Comparison of ENCODE assay signal across 29 mouse cellular contexts in genomic region chr7:83801483-83801875, GRCm38 (mm10). TPM values are rescaled to one million over a fixed set of nuclear protein-coding genes. Genes with fewer than 3 reads are reported as not detected.
DNase-seq lines count a peak whose midpoint lies in the region; ATAC-seq and TF ChIP-seq lines count a peak whose summit lies in the region.
"Had no signal": no experiment of that assay in that cellular context is flagged by ENCODE, and none has a peak within 500 bp of the region (broad histone marks: within the 10 kb centered on the region; RNA-seq: fewer than 3 reads in every experiment).

No protein-coding gene starts in this region.

- H3K36me3 ChIP-seq in heart, embryonic 13.5 days: no peaks in the 10 kb centered on the region
- no peaks in the 10 kb centered on the region for H3K36me3 ChIP-seq in intestine, embryonic 15.5 days
- no peaks in the 10 kb centered on the region for H3K36me3 ChIP-seq in intestine, postnatal 0 days (ENCODE audit: control insufficient read depth, insufficient read depth)
- H3K36me3 ChIP-seq in hindbrain, embryonic 12.5 days: no peaks in the 10 kb centered on the region
- H3K36me3 ChIP-seq: embryonic facial prominence, embryonic 10.5 days; embryonic facial prominence, embryonic 13.5 days; forebrain, embryonic 12.5 days; forebrain, embryonic 15.5 days; heart, embryonic 12.5 days; hindbrain, embryonic 13.5 days had no signal

- intact Hi-C loops in heart, postnatal 10 days (cut with DNase I): loop anchor here (5.0 kb wide), 1 partner anchor 34 kb away; no protein-coding TSS in a partner anchor

- WGBS in heart, embryonic 13.5 days: 70% methylated on average over 6 of the region's 6 CpGs
- 85% methylated on average over 6 of the region's 6 CpGs for WGBS in intestine, embryonic 15.5 days
- WGBS in intestine, postnatal 0 days: 91% methylated on average over 6 of the region's 6 CpGs
- 88% methylated on average over 6 of the region's 6 CpGs for WGBS in hindbrain, embryonic 12.5 days

- H3K27ac ChIP-seq in heart, embryonic 13.5 days (replicated peaks): peak overlapping the region; percentile 65; the same call in 1 of the 2 replicates
- 0 out of 2 replicates have a peak overlapping the region, but pooled peaks have one; percentile 27 for H3K27ac ChIP-seq in intestine, embryonic 15.5 days
- H3K27ac ChIP-seq in intestine, postnatal 0 days (ENCODE audit: low read depth, low read length): no peak overlapping the region
- H3K27ac ChIP-seq in bone marrow macrophage, adult 2 months (ENCODE audit: insufficient read depth, low read depth, low read length): 0 out of 2 replicates have a peak overlapping the region, but pooled peaks have one; percentile 24
- no peak overlapping the region for H3K27ac ChIP-seq in hindbrain, embryonic 12.5 days
- H3K27ac ChIP-seq: embryonic facial prominence, embryonic 10.5 days; embryonic facial prominence, embryonic 13.5 days; forebrain, embryonic 12.5 days; forebrain, embryonic 15.5 days; hindbrain, embryonic 13.5 days; hindbrain, postnatal 0 days had no signal

- H3K9ac ChIP-seq in heart, embryonic 13.5 days: no peak overlapping the region
- H3K9ac ChIP-seq in intestine, embryonic 15.5 days: no peak overlapping the region
- no peak overlapping the region for H3K9ac ChIP-seq in intestine, postnatal 0 days (ENCODE audit: low read depth, low read length)
- no peak overlapping the region for H3K9ac ChIP-seq in hindbrain, embryonic 12.5 days
- H3K9ac ChIP-seq: embryonic facial prominence, embryonic 13.5 days; forebrain, embryonic 12.5 days; forebrain, embryonic 15.5 days; heart, embryonic 12.5 days; hindbrain, embryonic 13.5 days had no signal

- no peaks in the 10 kb centered on the region for H3K27me3 ChIP-seq in heart, embryonic 13.5 days (replicated peaks)
- H3K27me3 ChIP-seq in intestine, embryonic 15.5 days (replicated peaks): no peaks in the 10 kb centered on the region
- H3K27me3 ChIP-seq in intestine, postnatal 0 days (replicated peaks; ENCODE audit: control insufficient read depth, insufficient read depth, low read length): no peaks in the 10 kb centered on the region
- no peaks in the 10 kb centered on the region for H3K27me3 ChIP-seq in hindbrain, embryonic 12.5 days
- H3K27me3 ChIP-seq: embryonic facial prominence, embryonic 13.5 days; forebrain, embryonic 12.5 days; forebrain, embryonic 15.5 days; heart, embryonic 12.5 days; hindbrain, embryonic 13.5 days had no signal

- DNase-seq in heart, postnatal 10 days: no peak
- DNase-seq: cerebellum, adult 11-12 months; cerebellum, adult 8-10 months; cerebellum, postnatal 10 days; cerebellum, postnatal 36 days; embryo, embryonic 11 days; gastrocnemius, postnatal 25 days; kidney, adult 2 months had no signal

- peaks cover 28% of the 10 kb centered on the region for H3K4me1 ChIP-seq in heart, embryonic 13.5 days
- 0 out of 2 replicates have a peak, but pooled peaks cover 8% of the 10 kb centered on the region for H3K4me1 ChIP-seq in intestine, embryonic 15.5 days (replicated peaks)
- H3K4me1 ChIP-seq in intestine, postnatal 0 days (replicated peaks; ENCODE audit: control insufficient read depth, insufficient read depth, low read length): no peaks in the 10 kb centered on the region; the same call in 1 of the 2 replicates
- H3K4me1 ChIP-seq in bone marrow macrophage, adult 2 months (ENCODE audit: control insufficient read depth, insufficient read depth, low read length): peaks cover 10% of the 10 kb centered on the region
- H3K4me1 ChIP-seq in hindbrain, embryonic 12.5 days: no peaks in the 10 kb centered on the region
- H3K4me1 ChIP-seq: forebrain, embryonic 12.5 days; forebrain, embryonic 15.5 days; hindbrain, embryonic 13.5 days had no signal

- H3K4me2 ChIP-seq in heart, embryonic 13.5 days: no peak overlapping the region
- no peak overlapping the region for H3K4me2 ChIP-seq in intestine, embryonic 15.5 days (replicated peaks)
- no peak overlapping the region for H3K4me2 ChIP-seq in intestine, postnatal 0 days (replicated peaks; ENCODE audit: low read depth)
- H3K4me2 ChIP-seq in hindbrain, embryonic 12.5 days (replicated peaks): no peak overlapping the region
- H3K4me2 ChIP-seq: embryonic facial prominence, embryonic 13.5 days; forebrain, embryonic 12.5 days; forebrain, embryonic 15.5 days; heart, embryonic 12.5 days; hindbrain, embryonic 13.5 days had no signal

- no peak for TF ChIP-seq POLR2A in bone marrow macrophage, adult 2 months (IDR thresholded peaks at IDR 0.05; ENCODE audit: borderline replicate concordance, low read depth, low read length)

- no peak for TF ChIP-seq CTCF in intestine, postnatal 0 days (IDR thresholded peaks at IDR 0.05; ENCODE audit: low read depth)
- no peak for TF ChIP-seq CTCF in bone marrow macrophage, adult 2 months (IDR thresholded peaks at IDR 0.05; ENCODE audit: low read depth, low read length)

- no peak for ATAC-seq in heart, embryonic 13.5 days (ENCODE audit: extremely low read depth, insufficient number of reproducible peaks, low FRiP score, low TSS enrichment)
- ATAC-seq in intestine, embryonic 15.5 days: no peak
- no peak for ATAC-seq in intestine, postnatal 0 days
- no peak for ATAC-seq in hindbrain, embryonic 12.5 days (ENCODE audit: low FRiP score)
- ATAC-seq: hindbrain, postnatal 0 days; inflammation-experienced regulatory T-cells, adult 6 months; Patski had no signal

- H3K9me3 ChIP-seq in heart, embryonic 13.5 days: no peaks in the 10 kb centered on the region
- H3K9me3 ChIP-seq in intestine, embryonic 15.5 days: no peaks in the 10 kb centered on the region
- H3K9me3 ChIP-seq in intestine, postnatal 0 days (ENCODE audit: control insufficient read depth): no peaks in the 10 kb centered on the region
- no peaks in the 10 kb centered on the region for H3K9me3 ChIP-seq in hindbrain, embryonic 12.5 days (replicated peaks)
- H3K9me3 ChIP-seq: embryonic facial prominence, embryonic 10.5 days; embryonic facial prominence, embryonic 13.5 days; forebrain, embryonic 12.5 days; forebrain, embryonic 15.5 days; heart, embryonic 12.5 days; hindbrain, embryonic 13.5 days had no signal

- H3K4me3 ChIP-seq in heart, embryonic 13.5 days: no peak overlapping the region
- no peak overlapping the region for H3K4me3 ChIP-seq in intestine, embryonic 15.5 days (replicated peaks)
- H3K4me3 ChIP-seq in intestine, postnatal 0 days (ENCODE audit: low read depth, low read length): no peak overlapping the region
- no peak overlapping the region for H3K4me3 ChIP-seq in bone marrow macrophage, adult 2 months (ENCODE audit: insufficient read depth, low read length)
- no peak overlapping the region for H3K4me3 ChIP-seq in hindbrain, embryonic 12.5 days
- H3K4me3 ChIP-seq: embryonic facial prominence, embryonic 10.5 days; embryonic facial prominence, embryonic 13.5 days; erythroblast, embryonic 14.5 days; forebrain, embryonic 12.5 days; forebrain, embryonic 15.5 days; heart, embryonic 12.5 days; hindbrain, embryonic 13.5 days had no signal

RNA-seq across cellular contexts. Expression of gene Cfap161, which starts 6.8 kb away (rescaled TPM):
- polyA plus RNA-seq in heart, embryonic 13.5 days (2015; fragmentation: Nextera tagmentation; extraction: Ambion mirVana): 4.0 and 4.4 TPM in 2 replicates
- not detected for total RNA-seq in heart, postnatal 10 days (2021)
- polyA plus RNA-seq in intestine, embryonic 15.5 days (2015; fragmentation: Nextera tagmentation; extraction: Ambion mirVana): 0.13 TPM in 1 of 2 replicates, not detected in the other
- polyA plus RNA-seq in intestine, postnatal 0 days (2015; fragmentation: Nextera tagmentation; extraction: Ambion mirVana): not detected in 2 replicates
- not detected in 2 replicates for polyA plus RNA-seq in bone marrow macrophage, adult 2 months (2012; ENCODE audit: insufficient read depth, insufficient read length, missing spikeins)
- 0.94 and 1.0 TPM in 2 replicates for polyA plus RNA-seq in hindbrain, embryonic 12.5 days (2016; fragmentation: Nextera tagmentation; extraction: Ambion mirVana)
- total RNA-seq: adrenal gland, postnatal 14 days; gastrocnemius, adult 8-10 months; gastrocnemius, postnatal 25 days; heart, adult 8-10 months; hematopoietic stem cell, adult 5-6 weeks had no signal
- polyA plus RNA-seq: adrenal gland, adult 2 months; erythroblast, embryonic 14.5 days; inflammation-experienced regulatory T-cells, adult 6 months; kidney, adult 2 months; kidney, embryonic 14.5 days; Patski had no signal

RNA-seq across cellular contexts. Expression of gene Il16, which starts 56.0 kb away (rescaled TPM):
- 2.6 TPM in 2 replicates for polyA plus RNA-seq in heart, embryonic 13.5 days (2015; fragmentation: Nextera tagmentation; extraction: Ambion mirVana)
- total RNA-seq in heart, postnatal 10 days (2021): 10 to 100 TPM in 1 of 2 experiments, 1 to 10 TPM in 1; 8.1 to 11.1 TPM
- polyA plus RNA-seq in intestine, embryonic 15.5 days (2015; fragmentation: Nextera tagmentation; extraction: Ambion mirVana): 3.9 and 4.5 TPM in 2 replicates
- 2.5 and 2.9 TPM in 2 replicates for polyA plus RNA-seq in intestine, postnatal 0 days (2015; fragmentation: Nextera tagmentation; extraction: Ambion mirVana)
- 47.9 and 48.7 TPM in 2 replicates for polyA plus RNA-seq in bone marrow macrophage, adult 2 months (2012; ENCODE audit: insufficient read depth, insufficient read length, missing spikeins)
- 1.9 and 2.0 TPM in 2 replicates for polyA plus RNA-seq in hindbrain, embryonic 12.5 days (2016; fragmentation: Nextera tagmentation; extraction: Ambion mirVana)

Comparison
In these comparisons a context has a peak if more than half of its experiments do, and no peak if none do; other contexts are left out.
1. H3K27ac ChIP-seq: peak in heart, embryonic 13.5 days (single experiment), intestine, embryonic 15.5 days (single experiment) and bone marrow macrophage, adult 2 months (single experiment); none in intestine, postnatal 0 days (single experiment) and hindbrain, embryonic 12.5 days (single experiment).